ENCODE assay signal across 42 mouse cellular contexts in genomic region chr16:37911086-37911485, GRCm38 (mm10). TPM values are rescaled to one million over a fixed set of nuclear protein-coding genes. Genes with fewer than 3 reads are reported as not detected.
"Had no signal": no experiment of that assay in that cellular context is flagged by ENCODE, and none has a peak within 500 bp of the region (broad histone marks: within the 10 kb centered on the region; RNA-seq: fewer than 3 reads in every experiment).

No protein-coding gene starts in this region.

- H3K27me3 ChIP-seq: hindbrain, embryonic 15.5 days; intestine, embryonic 15.5 days had no signal

- H3K4me1 ChIP-seq: heart, embryonic 12.5 days; heart, embryonic 13.5 days; hindbrain, embryonic 12.5 days; hindbrain, embryonic 13.5 days; intestine, embryonic 15.5 days had no signal

- H3K36me3 ChIP-seq: heart, embryonic 10.5 days; heart, embryonic 12.5 days; heart, embryonic 13.5 days; heart, embryonic 15.5 days; hindbrain, embryonic 10.5 days; hindbrain, embryonic 12.5 days; hindbrain, embryonic 13.5 days; hindbrain, embryonic 15.5 days; intestine, embryonic 15.5 days; kidney, embryonic 15.5 days had no signal

- H3K9ac ChIP-seq: heart, embryonic 12.5 days; heart, embryonic 13.5 days; heart, embryonic 15.5 days; hindbrain, embryonic 12.5 days; hindbrain, embryonic 13.5 days; hindbrain, embryonic 14.5 days; hindbrain, embryonic 15.5 days; intestine, embryonic 15.5 days; kidney, embryonic 15.5 days had no signal

- H3K27ac ChIP-seq: heart, embryonic 10.5 days; heart, embryonic 13.5 days; heart, embryonic 15.5 days; hindbrain, embryonic 10.5 days; hindbrain, embryonic 12.5 days; hindbrain, embryonic 13.5 days; hindbrain, embryonic 14.5 days; hindbrain, embryonic 15.5 days; hindbrain, postnatal 0 days; intestine, embryonic 15.5 days; kidney, embryonic 15.5 days; kidney, postnatal 0 days; layer of hippocampus, adult 2 months; left cerebral cortex, adult 2 months had no signal

- H3K9me3 ChIP-seq: heart, embryonic 10.5 days; heart, embryonic 12.5 days; heart, embryonic 15.5 days; hindbrain, embryonic 10.5 days; hindbrain, embryonic 12.5 days; hindbrain, embryonic 13.5 days; hindbrain, embryonic 15.5 days; intestine, embryonic 15.5 days; kidney, embryonic 15.5 days had no signal

- H3K4me2 ChIP-seq: heart, embryonic 12.5 days; heart, embryonic 13.5 days; heart, embryonic 15.5 days; hindbrain, embryonic 12.5 days; hindbrain, embryonic 13.5 days; hindbrain, embryonic 14.5 days; hindbrain, embryonic 15.5 days; intestine, embryonic 15.5 days; kidney, embryonic 15.5 days had no signal

- ATAC-seq: hindbrain, embryonic 16.5 days; hindbrain, postnatal 0 days; inflammation-experienced regulatory T-cells, adult 6 months; intestine, embryonic 15.5 days; intestine, embryonic 16.5 days; intestine, postnatal 0 days had no signal

- DNase-seq: heart, postnatal 10 days; heart, postnatal 14 days; heart, postnatal 36 days; heart, postnatal 4 days; kidney, adult 11 months; kidney, adult 18-20 months; kidney, adult 2 months; kidney, adult 8-10 months; kidney, adult 9 months; kidney, postnatal 14 days; kidney, postnatal 25 days; kidney, postnatal 36 days; kidney, postnatal 4 days; layer of hippocampus, adult 9-11 months; layer of hippocampus, postnatal 36 days had no signal

- H3K4me3 ChIP-seq: heart, embryonic 10.5 days; heart, embryonic 12.5 days; heart, embryonic 13.5 days; heart, embryonic 15.5 days; hindbrain, embryonic 10.5 days; hindbrain, embryonic 12.5 days; hindbrain, embryonic 13.5 days; hindbrain, embryonic 15.5 days; intestine, embryonic 15.5 days; kidney, embryonic 15.5 days; layer of hippocampus, adult 2 months; left cerebral cortex, adult 2 months had no signal

RNA-seq across cellular contexts. Expression of gene Gpr156, which starts 5.2 kb away (rescaled TPM):
- total RNA-seq: heart, postnatal 25 days; heart, postnatal 36 days; hematopoietic stem cell, adult 5-6 weeks had no signal
- polyA plus RNA-seq: inflammation-experienced regulatory T-cells, adult 6 months; kidney, adult 2 months had no signal

RNA-seq across cellular contexts. Expression of gene Gm36028, which starts 50.1 kb away (rescaled TPM):
- total RNA-seq: hematopoietic stem cell, adult 5-6 weeks; hindbrain, postnatal 0 days; layer of hippocampus, adult 2 months; layer of hippocampus, adult 8-10 months; layer of hippocampus, postnatal 10 days; layer of hippocampus, postnatal 25 days; left cerebral cortex, adult 18-20 months; left cerebral cortex, adult 2 months had no signal
- polyA plus RNA-seq: hindbrain, embryonic 13.5 days; hindbrain, embryonic 14.5 days; hindbrain, embryonic 16.5 days; inflammation-experienced regulatory T-cells, adult 6 months; intestine, embryonic 14.5 days; large intestine, adult 2 months had no signal
